Mouse (Mus musculus) neural tube, postnatal 0 days (tissue): ENCODE data around the gene Gm5930. TPM values are rescaled to one million over a fixed set of nuclear protein-coding genes. Genes with fewer than 3 reads are reported as not detected.

Experiments
- polyA plus RNA-seq: library from polyadenylated mRNA; unstranded; fragments of >200 nt; fragmentation: Nextera tagmentation; extraction: Ambion mirVana; gene quantifications from 2 replicates; pipeline ENCODE4 v1.2.1, GENCODE M21; 2015

Gm5930 gene
- polyA plus RNA-seq = not detected in 2 replicates

DNA sequence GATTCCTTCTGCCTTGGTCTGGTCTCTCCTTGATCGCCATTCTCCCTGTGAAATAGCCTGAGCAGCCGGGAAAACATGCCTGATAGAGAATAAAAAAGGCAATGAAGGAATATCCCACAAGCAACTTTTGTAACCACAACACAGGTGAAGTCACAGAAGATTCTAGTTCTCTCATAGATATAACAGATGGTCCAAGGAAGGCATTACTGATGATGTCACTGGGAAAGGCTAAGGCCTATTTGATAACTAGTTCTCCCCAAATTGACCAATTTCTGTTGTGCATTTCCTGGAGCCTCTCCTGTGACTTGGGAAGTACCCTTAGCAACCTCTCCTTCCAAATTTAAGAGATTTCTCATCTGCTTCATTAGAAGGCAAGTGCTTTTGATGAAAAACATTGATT, at the start of gene Gm5930:
Gene Gm5930 (minus strand): TSS at position 101 of the 400 bp plus-strand sequence.

DNA sequence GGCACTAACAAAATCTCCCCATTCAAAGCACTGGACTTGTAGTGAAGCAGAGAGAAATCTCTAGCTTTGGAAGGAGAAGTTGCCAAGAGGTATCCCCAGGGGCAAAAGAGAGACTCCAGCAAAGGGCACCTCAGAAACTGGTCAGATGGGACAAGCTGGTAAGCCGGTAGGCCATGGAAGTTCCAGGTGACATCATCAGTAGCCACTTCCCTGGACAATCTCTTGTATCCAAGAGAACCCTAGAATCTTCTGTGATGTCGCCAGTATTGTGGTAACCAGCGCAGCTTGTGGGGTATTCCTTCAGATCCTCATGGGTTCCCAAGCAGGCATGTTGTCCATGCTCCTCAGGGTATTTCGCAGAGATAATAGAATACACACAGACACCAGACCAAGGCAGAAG, 26.7 kb upstream of the Gm5930 start, which contains the start of gene Gm8229:
Gene Gm8229 (plus strand): TSS at position 301 of the 400 bp plus-strand sequence.

DNA sequence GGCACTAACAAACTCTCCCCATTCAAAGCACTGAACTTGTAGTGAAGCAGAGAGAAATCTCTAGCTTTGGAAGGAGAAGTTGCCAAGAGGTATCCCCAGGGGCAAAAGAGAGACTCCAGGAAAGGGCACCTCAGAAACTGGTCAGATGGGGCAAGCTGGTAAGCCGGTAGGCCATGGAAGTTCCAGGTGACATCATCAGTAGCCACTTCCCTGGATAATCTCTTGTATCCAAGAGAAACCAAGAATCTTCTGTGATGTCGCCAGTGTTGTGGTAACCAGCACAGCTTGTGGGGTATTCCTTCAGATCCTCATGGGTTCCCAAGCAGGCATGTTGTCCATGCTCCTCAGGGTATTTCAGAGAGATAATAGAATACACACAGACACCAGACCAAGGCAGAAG, 53.1 kb downstream of the Gm5930 start, which contains the start of gene Gm8220:
Gene Gm8220 (plus strand): TSS at position 301 of the 400 bp plus-strand sequence.

Other genes with a start within 250 kb of the Gm5930 start
- gene Ear2, start 235.9 kb downstream of the Gm5930 start, polyA plus RNA-seq = not detected in 2 replicates
- not detected in 2 replicates for gene Gm3327, start 214.7 kb downstream of the Gm5930 start, polyA plus RNA-seq
- gene Gm8212, start 140.9 kb downstream of the Gm5930 start, polyA plus RNA-seq = not detected in 2 replicates
- gene 4930503E14Rik, start 125.3 kb downstream of the Gm5930 start, polyA plus RNA-seq = 0.12 TPM in 1 of 2 replicates, not detected in the other
- gene Gm8220, start 53.0 kb downstream of the Gm5930 start, polyA plus RNA-seq = not detected in 2 replicates
- gene Gm8229, start 26.8 kb upstream of the Gm5930 start, polyA plus RNA-seq = not detected in 2 replicates
- not detected in 2 replicates for gene Gm3371, start 72.1 kb upstream of the Gm5930 start, polyA plus RNA-seq
- gene Gm8232, start 95.1 kb upstream of the Gm5930 start, polyA plus RNA-seq = not detected in 2 replicates
- not detected in 2 replicates for gene BC061237, start 153.9 kb upstream of the Gm5930 start, polyA plus RNA-seq
- gene Gm17093, start 179.7 kb upstream of the Gm5930 start, polyA plus RNA-seq = not detected in 2 replicates
- not detected in 2 replicates for gene Gm8247, start 244.6 kb upstream of the Gm5930 start, polyA plus RNA-seq